Mouse (Mus musculus): ENCODE data around the gene Lrrc74a. TPM values are rescaled to one million over a fixed set of nuclear protein-coding genes. Genes with fewer than 3 reads are reported as not detected.
A peak's percentile ranks its signal among the peaks of the same experiment; 100 is the strongest.

The Lrrc74a gene
- polyA plus RNA-seq, 1 experiment from 2014 or later = not detected

DNA sequence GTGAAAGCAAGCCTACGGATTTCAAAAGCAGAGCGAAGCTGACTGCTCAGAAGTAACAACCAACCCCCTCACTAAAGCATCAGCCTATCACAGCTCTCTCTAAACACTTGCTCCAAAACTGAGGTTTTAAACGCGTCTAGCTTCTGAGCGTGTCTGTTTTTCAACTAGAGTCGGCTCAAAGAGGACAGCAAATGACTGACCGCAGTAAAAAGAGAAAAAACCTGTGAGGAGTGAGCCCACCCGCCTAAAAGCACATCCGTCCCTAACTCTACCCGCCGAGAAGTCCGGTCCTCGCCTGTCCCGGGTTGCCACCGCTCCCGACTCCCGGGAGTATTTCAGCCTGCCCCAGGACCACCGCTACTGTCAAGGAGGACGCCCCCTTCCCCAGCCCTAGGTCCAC lies 8.5 kb upstream of the Lrrc74a start:
- Histone ChIP-seq H3K4me2 (replicated peaks) (peak overlapping the region; percentile 98), H3K9ac (peak overlapping the region; percentile 59), H3K4me1 (replicated peaks) (no peaks in the 10 kb centered on the region), H3K9me3 (no peaks in the 10 kb centered on the region), H3K27ac (0 out of 2 replicates have a peak overlapping the region, but pooled peaks have one; percentile 18), H3K4me3 (replicated peaks) (peak overlapping the region; percentile 57), H3K27me3 (replicated peaks) (no peaks in the 10 kb centered on the region), H3K36me3 (no peaks in the 10 kb centered on the region)
- peak; percentile 18 for ATAC-seq
- WGBS = under 1% methylated on average over 19 of the region's 19 CpGs

DNA sequence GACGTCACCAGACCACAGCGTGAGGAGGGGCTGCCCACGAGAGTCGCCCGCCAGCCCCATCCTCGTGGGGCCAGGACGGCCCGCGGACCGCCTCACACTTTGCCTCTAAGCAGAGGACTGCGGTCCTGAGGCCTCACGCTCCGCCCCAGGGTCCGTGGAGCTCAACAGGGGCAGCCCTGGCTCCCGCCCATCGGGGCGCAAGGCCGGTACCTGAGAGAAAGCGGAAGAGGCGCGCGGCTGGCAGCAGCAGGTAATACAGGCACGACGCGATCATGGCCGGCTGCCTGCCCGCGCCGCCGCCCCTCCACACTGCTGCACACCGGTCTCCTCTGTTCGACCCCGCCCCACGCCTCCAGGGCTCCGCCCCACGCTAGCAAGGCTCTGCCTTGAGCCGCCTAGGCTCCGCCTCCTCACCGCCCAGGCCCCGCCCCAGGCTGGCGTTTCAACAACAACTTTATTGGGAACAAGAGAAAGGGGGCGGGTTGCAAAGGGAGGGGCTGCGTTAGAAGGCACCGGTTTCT lies 8.0 kb upstream of the Lrrc74a start, which contains the start of gene Angel1:
Gene Angel1 (minus strand): TSS at position 341 of the 521 bp plus-strand sequence.
- Histone ChIP-seq H3K4me3 (replicated peaks) (peak within 1 kb of the TSS; percentile 57), H3K4me2 (replicated peaks) (peak within 1 kb of the TSS; percentile 98), H3K4me1 (replicated peaks) (no peaks in the 10 kb centered on the region), H3K9me3 (no peaks in the 10 kb centered on the region), H3K27ac (0 out of 2 replicates have a peak within 1 kb of the TSS, but pooled peaks have one; percentile 18), H3K36me3 (no peaks in the 10 kb centered on the region), H3K27me3 (replicated peaks) (no peaks in the 10 kb centered on the region), H3K9ac (peak within 1 kb of the TSS; percentile 59)
- ATAC-seq = peak; percentile 100
- WGBS = under 1% methylated on average over 43 of the region's 44 CpGs

DNA sequence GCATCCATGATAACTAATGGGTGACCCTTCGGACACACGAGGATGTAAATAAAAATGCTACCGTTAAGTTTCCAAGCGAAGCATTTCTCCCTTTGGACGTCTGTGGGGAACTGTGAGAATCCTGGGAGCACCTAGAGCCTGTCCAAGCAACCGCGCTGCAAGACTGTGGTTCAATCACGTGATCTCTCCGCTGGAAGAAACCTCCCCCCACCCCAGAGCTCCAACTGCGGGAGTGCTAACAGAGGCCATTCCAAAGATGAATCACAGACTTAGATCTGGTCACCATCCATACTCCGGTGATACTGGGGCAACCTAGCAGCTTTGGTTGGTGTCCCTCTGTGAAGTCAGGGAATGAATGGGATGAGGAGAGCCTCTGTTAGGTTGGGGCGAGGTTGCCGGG lies 26.9 kb downstream of the Lrrc74a start:
- Histone ChIP-seq H3K4me2 (replicated peaks) (no peak overlapping the region), H3K4me1 (replicated peaks) (no peaks in the 10 kb centered on the region), H3K4me3 (replicated peaks) (no peak overlapping the region), H3K36me3 (no peaks in the 10 kb centered on the region), H3K27me3 (replicated peaks) (no peaks in the 10 kb centered on the region), H3K9me3 (no peaks in the 10 kb centered on the region), H3K9ac (no peak overlapping the region), H3K27ac (no peak overlapping the region)
- ATAC-seq = no peak
- 69% methylated on average over 13 of the region's 13 CpGs for WGBS

DNA sequence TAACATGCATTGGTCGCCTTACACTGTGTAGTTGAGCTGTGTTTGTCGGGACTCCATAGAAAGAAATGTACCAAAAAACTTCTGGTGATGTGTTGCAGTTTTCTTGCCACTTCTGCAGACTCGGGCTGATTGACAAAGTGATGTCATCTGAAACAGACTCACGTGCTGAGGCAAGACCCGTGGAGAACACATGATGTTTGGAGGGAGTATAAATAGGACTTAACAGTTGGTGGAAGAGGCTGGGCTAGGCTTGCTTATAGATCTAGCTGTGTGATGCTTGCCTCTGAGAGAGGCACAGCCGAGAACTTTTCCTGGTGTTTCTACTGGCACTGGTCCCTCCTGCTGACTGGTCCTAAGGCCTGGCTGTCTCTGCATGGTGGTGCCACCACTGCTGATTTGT lies 29.9 kb downstream of the Lrrc74a start:
- no peak for ATAC-seq

DNA sequence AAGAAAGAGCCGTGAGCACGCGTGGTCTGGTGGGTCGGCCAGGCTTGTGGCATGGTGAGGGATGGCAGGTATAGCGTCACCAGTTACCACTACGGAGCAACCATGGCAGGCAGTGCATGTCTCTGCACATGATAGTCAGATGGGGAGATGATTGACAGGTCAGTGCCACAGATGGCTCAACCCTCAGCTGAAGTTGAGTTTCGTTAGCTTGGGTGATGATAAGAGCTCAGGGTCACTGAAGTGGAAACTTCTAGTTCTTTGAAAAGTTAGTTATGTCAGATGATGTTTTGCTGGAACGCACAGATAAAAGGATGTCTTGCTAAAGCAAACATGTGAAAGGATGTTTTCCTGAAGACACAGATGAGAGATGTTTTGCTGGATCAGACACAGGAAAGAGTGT lies 32.3 kb downstream of the Lrrc74a start:
- WGBS = 85% methylated on average over 8 of the region's 8 CpGs
- ATAC-seq = no peak

More for the DNA sequence above, 29.9 kb downstream of the Lrrc74a start:
- Histone ChIP-seq H3K9me3 (no peaks in the 10 kb centered on the region), H3K4me2 (replicated peaks) (no peak overlapping the region), H3K27me3 (replicated peaks) (no peaks in the 10 kb centered on the region), H3K27ac (no peak overlapping the region), H3K9ac (no peak overlapping the region), H3K36me3 (no peaks in the 10 kb centered on the region), H3K4me3 (replicated peaks) (no peak overlapping the region), H3K4me1 (replicated peaks) (0 out of 2 replicates have a peak, but pooled peaks cover 3% of the 10 kb centered on the region)
- 69% methylated on average over 6 of the region's 6 CpGs for WGBS

DNA sequence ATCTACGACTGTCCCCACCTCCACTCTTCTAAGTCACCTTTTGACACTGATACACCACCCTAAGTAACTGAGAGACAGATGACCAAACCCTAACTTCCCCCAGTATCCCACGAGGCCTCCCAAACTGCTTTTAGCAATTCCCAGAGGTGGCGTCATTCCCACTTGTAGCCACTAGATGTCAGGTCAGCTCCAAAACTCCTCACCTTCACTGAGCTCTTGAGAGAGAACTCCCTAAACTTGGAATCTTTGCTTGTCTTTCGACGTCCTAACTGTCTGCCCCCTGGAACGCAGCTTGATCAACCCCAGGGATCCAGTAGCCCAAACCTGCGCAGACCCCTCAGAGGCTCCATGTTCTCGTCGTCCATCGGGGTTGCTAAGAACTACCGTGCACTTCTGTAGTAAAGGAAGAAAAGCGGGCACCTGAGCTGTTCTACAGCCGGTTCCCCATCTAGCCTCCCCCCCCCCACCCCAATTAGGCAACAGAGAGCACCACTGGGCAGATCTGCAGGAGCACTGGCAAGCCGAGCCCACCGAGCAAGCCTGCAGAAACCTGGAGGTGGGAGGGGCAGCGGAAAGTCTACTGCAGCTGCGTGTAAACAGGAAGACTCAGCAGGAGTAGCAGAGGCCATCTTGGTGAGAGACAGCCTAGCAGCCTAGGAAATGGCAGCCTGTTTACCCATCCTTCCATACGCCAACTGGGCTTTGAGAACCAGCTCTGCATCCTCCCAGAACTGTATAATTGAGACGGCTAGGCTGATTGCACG lies 33.9 kb downstream of the Lrrc74a start:
- ATAC-seq = no peak; the same call in 1 of the 2 replicates

More for the DNA sequence above, 32.3 kb downstream of the Lrrc74a start:
- H3K4me2 ChIP-seq (replicated peaks) = no peak overlapping the region
- H3K36me3 ChIP-seq = no peaks in the 10 kb centered on the region
- no peak overlapping the region for H3K4me3 ChIP-seq (replicated peaks)
- no peaks in the 10 kb centered on the region for H3K27me3 ChIP-seq (replicated peaks)
- H3K4me1 ChIP-seq (replicated peaks) = peaks cover 8% of the 10 kb centered on the region; the same call in 1 of the 2 replicates
- H3K27ac ChIP-seq = no peak overlapping the region
- H3K9me3 ChIP-seq = no peaks in the 10 kb centered on the region
- no peak overlapping the region for H3K9ac ChIP-seq

DNA sequence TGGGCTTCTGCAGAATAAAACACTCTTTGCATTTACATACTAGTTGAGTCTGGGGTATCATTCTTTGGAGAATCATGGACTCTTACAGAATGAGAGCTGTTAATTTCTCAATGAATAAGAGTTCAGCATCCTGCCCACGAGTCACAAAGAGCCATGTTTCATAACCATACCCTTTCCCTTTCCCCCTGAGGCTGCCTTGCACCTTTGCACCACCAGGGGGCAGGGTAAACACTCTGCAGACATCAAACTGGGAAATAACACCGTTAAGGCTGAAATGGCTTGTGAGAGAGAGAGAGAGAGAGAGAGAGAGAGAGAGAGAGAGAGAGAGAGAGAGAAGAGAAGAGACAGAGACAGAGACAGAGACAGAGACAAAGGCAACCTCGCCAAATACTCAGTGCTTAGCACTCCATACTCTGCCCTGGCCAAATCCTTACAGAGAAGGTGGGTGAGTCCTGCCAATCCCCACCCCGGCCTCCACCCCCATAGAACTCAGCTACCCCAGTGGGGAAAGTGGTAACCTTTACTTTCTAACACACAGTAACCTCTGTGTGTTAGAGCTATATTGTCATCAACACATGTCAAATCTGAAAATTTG lies 34.9 kb downstream of the Lrrc74a start:
- Histone ChIP-seq H3K9ac (no peak overlapping the region), H3K4me2 (replicated peaks) (no peak overlapping the region), H3K4me1 (replicated peaks) (peaks cover 11% of the 10 kb centered on the region; the same call in 1 of the 2 replicates), H3K27ac (no peak overlapping the region), H3K36me3 (no peaks in the 10 kb centered on the region), H3K9me3 (no peaks in the 10 kb centered on the region), H3K4me3 (replicated peaks) (no peak overlapping the region), H3K27me3 (replicated peaks) (no peaks in the 10 kb centered on the region)
- WGBS = 35% methylated on average over 4 of the region's 4 CpGs
- no peak for ATAC-seq

More for the DNA sequence above, 33.9 kb downstream of the Lrrc74a start:
- H3K27me3 ChIP-seq (replicated peaks) = no peaks in the 10 kb centered on the region
- no peak overlapping the region for H3K9ac ChIP-seq
- 32% methylated on average over 20 of the region's 20 CpGs for WGBS
- H3K4me2 ChIP-seq (replicated peaks) = no peak overlapping the region
- H3K4me3 ChIP-seq (replicated peaks) = no peak overlapping the region
- H3K27ac ChIP-seq = no peak overlapping the region
- H3K9me3 ChIP-seq = no peaks in the 10 kb centered on the region
- peaks cover 11% of the 10 kb centered on the region; the same call in 1 of the 2 replicates for H3K4me1 ChIP-seq (replicated peaks)
- H3K36me3 ChIP-seq = no peaks in the 10 kb centered on the region

DNA sequence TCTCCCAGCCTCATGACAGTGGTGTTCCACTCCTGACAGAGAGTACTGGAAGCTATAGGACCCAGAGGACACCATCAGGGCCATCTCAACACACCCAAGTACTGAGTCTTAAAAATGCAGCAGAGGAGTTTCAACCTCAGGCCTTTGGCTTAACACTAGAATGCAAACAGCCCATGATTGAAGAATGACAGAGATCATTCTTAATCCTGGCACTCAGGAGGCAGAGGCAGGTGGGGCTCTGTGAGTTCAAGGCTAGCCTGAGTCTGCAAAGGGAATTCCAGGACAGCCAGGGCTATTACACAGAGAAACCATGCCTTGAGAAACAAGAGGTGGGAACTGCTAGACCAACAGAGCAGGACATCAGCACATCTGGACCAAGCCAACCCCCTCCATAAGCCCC lies 35.6 kb downstream of the Lrrc74a start:
- Histone ChIP-seq H3K9ac (no peak overlapping the region), H3K4me1 (replicated peaks) (peaks cover 11% of the 10 kb centered on the region; the same call in 1 of the 2 replicates), H3K27me3 (replicated peaks) (no peaks in the 10 kb centered on the region), H3K9me3 (no peaks in the 10 kb centered on the region), H3K4me2 (replicated peaks) (no peak overlapping the region), H3K27ac (peak overlapping the region; percentile 44), H3K4me3 (replicated peaks) (no peak overlapping the region), H3K36me3 (no peaks in the 10 kb centered on the region)
- no peak for ATAC-seq

DNA sequence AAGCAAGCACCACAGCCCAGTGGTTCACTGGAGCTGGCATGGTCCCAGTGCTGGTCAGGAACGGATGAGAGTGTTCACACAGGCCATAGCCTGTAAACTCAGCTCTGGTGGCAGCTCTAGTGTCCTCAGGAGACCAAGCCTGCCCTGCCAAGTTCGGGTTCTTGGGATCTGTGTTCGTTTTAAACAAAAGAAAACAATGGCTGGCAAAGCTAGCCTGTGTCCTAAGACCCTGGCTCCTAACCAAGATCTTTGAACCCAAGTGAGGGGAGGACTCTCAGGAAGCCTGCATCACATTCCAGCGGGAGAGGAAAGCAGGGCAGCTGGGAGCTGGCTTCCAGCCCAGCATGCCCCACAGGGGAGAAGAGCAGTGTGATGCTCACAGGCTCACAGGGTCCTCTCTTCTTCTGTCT lies 36.1 kb downstream of the Lrrc74a start:
- Histone ChIP-seq H3K4me3 (replicated peaks) (no peak overlapping the region), H3K4me2 (replicated peaks) (no peak overlapping the region), H3K9me3 (no peaks in the 10 kb centered on the region), H3K9ac (no peak overlapping the region), H3K36me3 (no peaks in the 10 kb centered on the region), H3K27me3 (replicated peaks) (no peaks in the 10 kb centered on the region), H3K4me1 (replicated peaks) (peaks cover 11% of the 10 kb centered on the region), H3K27ac (peak overlapping the region; percentile 44)
- no peak for ATAC-seq
- WGBS = 25% methylated on average over 4 of the region's 4 CpGs

DNA sequence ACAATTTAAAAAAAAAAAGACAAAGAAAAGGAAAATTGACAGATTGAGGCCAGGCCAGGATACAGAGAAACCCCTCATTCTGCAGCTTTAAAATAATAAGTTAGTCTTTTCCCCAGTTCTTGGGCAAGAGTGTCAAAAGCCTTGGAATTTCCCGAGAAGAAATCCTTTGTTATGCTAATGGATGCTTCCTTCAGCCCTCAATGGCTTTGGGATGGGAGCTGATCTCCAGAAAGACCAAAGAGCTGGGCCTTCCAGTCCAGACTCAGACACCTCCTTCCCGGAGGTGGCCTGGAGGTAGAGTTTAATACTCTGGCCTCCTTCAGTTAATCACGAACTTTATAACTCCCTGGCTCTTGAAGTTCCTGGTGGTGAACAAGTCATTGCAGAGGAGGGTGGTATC lies 36.8 kb downstream of the Lrrc74a start:
- Histone ChIP-seq H3K9me3 (no peaks in the 10 kb centered on the region), H3K4me2 (replicated peaks) (no peak overlapping the region), H3K36me3 (no peaks in the 10 kb centered on the region), H3K4me1 (replicated peaks) (peaks cover 11% of the 10 kb centered on the region), H3K9ac (no peak overlapping the region), H3K27ac (no peak overlapping the region), H3K4me3 (replicated peaks) (no peak overlapping the region), H3K27me3 (replicated peaks) (no peaks in the 10 kb centered on the region)
- 41% methylated on average over 3 of the region's 3 CpGs for WGBS
- ATAC-seq = no peak

DNA sequence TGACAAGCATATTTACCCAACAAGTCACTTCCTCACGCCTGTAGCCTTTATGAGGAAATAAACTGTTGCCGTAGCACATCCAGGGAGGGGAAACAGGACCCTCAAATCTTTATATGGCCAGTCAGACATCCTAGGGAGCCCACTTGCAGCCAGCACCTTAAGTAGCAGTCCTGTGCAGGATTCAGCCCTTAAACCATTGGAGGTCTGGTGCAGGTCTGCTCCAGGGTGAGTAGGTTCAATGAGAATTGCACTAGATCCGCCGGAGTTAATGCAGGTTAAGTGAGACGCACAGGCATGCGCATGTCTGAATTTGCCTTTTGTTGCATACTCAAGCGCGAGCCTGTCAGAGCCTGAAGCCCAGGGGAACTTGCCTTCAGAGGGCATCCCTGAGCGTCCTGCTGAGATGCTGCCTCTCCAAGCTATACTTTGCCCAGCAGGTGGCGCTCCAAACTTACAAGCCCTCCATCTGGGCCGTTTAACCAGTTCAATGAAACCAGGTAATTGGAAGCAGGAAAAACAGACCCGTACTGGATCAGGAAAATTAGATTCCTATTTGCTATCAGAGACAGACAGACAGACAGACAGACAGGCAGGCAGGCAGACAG lies 37.8 kb downstream of the Lrrc74a start:
- Histone ChIP-seq H3K4me3 (replicated peaks) (no peak overlapping the region), H3K27ac (no peak overlapping the region), H3K9me3 (no peaks in the 10 kb centered on the region), H3K4me2 (replicated peaks) (0 out of 2 replicates have a peak overlapping the region, but pooled peaks have one; percentile 19), H3K9ac (no peak overlapping the region), H3K36me3 (no peaks in the 10 kb centered on the region), H3K27me3 (replicated peaks) (no peaks in the 10 kb centered on the region), H3K4me1 (replicated peaks) (peaks cover 11% of the 10 kb centered on the region)
- 8% methylated on average over 12 of the region's 12 CpGs for WGBS
- ATAC-seq = peak; percentile 89

DNA sequence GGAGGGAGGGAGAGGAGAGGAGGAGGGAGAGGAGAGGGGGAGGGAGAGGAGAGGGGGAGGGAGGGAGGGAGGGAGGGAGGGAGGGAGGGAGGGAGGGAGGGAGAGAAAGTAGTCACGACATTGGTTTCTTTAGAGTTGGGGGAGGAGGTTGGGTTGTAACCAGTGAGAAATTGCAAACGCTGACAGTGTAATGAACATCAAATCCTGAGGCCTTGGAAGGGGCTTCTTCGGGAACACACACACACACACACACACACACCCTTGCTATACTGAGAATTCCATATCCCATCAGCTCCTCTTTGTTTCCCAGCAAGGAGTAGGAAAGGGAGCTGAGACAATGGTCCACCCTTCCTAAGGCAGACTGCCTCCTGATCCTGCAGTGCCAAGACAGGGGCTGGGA lies 38.4 kb downstream of the Lrrc74a start:
- Histone ChIP-seq H3K4me3 (replicated peaks) (no peak overlapping the region), H3K4me2 (replicated peaks) (no peak overlapping the region), H3K27me3 (replicated peaks) (no peaks in the 10 kb centered on the region), H3K27ac (no peak overlapping the region), H3K9ac (no peak overlapping the region), H3K4me1 (replicated peaks) (peaks cover 11% of the 10 kb centered on the region), H3K36me3 (no peaks in the 10 kb centered on the region), H3K9me3 (no peaks in the 10 kb centered on the region)
- no peak for ATAC-seq
- 34% methylated on average over 3 of the region's 3 CpGs for WGBS
